Mouse (Mus musculus): ENCODE data around the gene Wdr82. TPM values are rescaled to one million over a fixed set of nuclear protein-coding genes. Genes with fewer than 3 reads are reported as not detected.

The Wdr82 gene
- polyA plus RNA-seq, 1 experiment, result 33.1 TPM

DNA sequence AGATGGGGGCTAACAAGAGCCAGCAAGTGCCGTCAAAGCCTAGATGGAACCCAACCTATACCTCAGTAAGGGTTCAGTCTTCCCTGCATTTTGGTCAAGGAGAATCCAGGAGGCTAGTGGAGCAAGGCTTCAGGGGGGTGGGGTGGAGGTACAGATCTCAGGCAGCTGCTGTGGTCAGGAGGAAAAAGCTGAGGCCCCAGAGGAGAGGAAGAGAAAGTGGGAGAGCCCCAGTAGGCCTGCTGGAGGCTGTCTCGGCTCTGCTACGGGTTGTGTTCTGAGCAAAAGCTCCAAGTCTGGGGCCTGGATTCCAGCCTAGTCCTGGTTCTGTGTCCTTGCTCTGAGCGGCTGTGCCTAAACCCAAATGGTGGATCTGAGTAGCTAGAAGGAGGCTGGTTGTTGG lies 52.3 kb downstream of the Wdr82 start:
- 80% methylated on average over 4 of the region's 4 CpGs for WGBS
- peak overlapping the region; percentile 61 for H3K27ac ChIP-seq (ENCODE audit: insufficient read depth, low read depth, low read length)
- no peaks in the 10 kb centered on the region for H3K36me3 ChIP-seq (ENCODE audit: control insufficient read depth, insufficient read depth, low read length)
- no peaks in the 10 kb centered on the region for H3K27me3 ChIP-seq (ENCODE audit: control insufficient read depth, insufficient read depth, low read length)
- H3K4me3 ChIP-seq (ENCODE audit: low read depth, low read length), result peak overlapping the region; percentile 48
- peaks cover 11% of the 10 kb centered on the region for H3K4me1 ChIP-seq (ENCODE audit: control insufficient read depth, insufficient read depth, insufficient read length, low read length)
- TF ChIP-seq CTCF (IDR thresholded peaks at IDR 0.05; ENCODE audit: extremely low read depth, insufficient read length, insufficient replicate concordance, low read depth, low read length) (no peak), POLR2A (IDR thresholded peaks at IDR 0.05; ENCODE audit: low read depth, low read length) (no peak)

DNA sequence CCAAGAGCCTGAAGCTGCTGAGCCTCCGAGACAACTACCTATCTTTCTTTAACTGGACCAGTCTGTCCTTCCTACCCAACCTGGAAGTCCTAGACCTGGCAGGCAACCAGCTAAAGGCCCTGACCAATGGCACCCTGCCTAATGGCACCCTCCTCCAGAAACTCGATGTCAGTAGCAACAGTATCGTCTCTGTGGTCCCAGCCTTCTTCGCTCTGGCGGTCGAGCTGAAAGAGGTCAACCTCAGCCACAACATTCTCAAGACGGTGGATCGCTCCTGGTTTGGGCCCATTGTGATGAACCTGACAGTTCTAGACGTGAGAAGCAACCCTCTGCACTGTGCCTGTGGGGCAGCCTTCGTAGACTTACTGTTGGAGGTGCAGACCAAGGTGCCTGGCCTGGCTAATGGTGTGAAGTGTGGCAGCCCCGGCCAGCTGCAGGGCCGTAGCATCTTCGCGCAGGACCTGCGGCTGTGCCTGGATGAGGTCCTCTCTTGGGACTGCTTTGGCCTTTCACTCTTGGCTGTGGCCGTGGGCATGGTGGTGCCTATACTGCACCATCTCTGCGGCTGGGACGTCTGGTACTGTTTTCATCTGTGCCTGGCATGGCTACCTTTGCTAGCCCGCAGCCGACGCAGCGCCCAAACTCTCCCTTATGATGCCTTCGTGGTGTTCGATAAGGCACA lies 54.9 kb downstream of the Wdr82 start:
- TF ChIP-seq CTCF (IDR thresholded peaks at IDR 0.05; ENCODE audit: extremely low read depth, insufficient read length, insufficient replicate concordance, low read depth, low read length) (no peak), POLR2A (IDR thresholded peaks at IDR 0.05; ENCODE audit: low read depth, low read length) (no peak)
- Histone ChIP-seq H3K4me3 (ENCODE audit: low read depth, low read length) (peak overlapping the region; percentile 45), H3K27ac (ENCODE audit: insufficient read depth, low read depth, low read length) (0 out of 2 replicates have a peak overlapping the region, but pooled peaks have one; percentile 24), H3K27me3 (ENCODE audit: control insufficient read depth, insufficient read depth, low read length) (no peaks in the 10 kb centered on the region), H3K4me1 (ENCODE audit: control insufficient read depth, insufficient read depth, insufficient read length, low read length) (peaks cover 11% of the 10 kb centered on the region), H3K36me3 (ENCODE audit: control insufficient read depth, insufficient read depth, low read length) (no peaks in the 10 kb centered on the region)
- WGBS, result 62% methylated on average over 24 of the region's 24 CpGs

DNA sequence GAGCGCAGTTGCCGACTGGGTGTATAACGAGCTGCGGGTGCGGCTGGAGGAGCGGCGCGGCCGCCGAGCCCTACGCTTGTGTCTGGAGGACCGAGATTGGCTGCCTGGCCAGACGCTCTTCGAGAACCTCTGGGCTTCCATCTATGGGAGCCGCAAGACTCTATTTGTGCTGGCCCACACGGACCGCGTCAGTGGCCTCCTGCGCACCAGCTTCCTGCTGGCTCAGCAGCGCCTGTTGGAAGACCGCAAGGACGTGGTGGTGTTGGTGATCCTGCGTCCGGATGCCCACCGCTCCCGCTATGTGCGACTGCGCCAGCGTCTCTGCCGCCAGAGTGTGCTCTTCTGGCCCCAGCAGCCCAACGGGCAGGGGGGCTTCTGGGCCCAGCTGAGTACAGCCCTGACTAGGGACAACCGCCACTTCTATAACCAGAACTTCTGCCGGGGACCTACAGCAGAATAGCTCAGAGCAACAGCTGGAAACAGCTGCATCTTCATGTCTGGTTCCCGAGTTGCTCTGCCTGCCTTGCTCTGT lies 55.5 kb downstream of the Wdr82 start:
- peaks cover 11% of the 10 kb centered on the region for H3K4me1 ChIP-seq (ENCODE audit: control insufficient read depth, insufficient read depth, insufficient read length, low read length)
- TF ChIP-seq POLR2A (IDR thresholded peaks at IDR 0.05; ENCODE audit: low read depth, low read length) (no peak), CTCF (IDR thresholded peaks at IDR 0.05; ENCODE audit: extremely low read depth, insufficient read length, insufficient replicate concordance, low read depth, low read length) (no peak)
- 11% methylated on average over 34 of the region's 34 CpGs for WGBS
- H3K27ac ChIP-seq (ENCODE audit: insufficient read depth, low read depth, low read length), result 0 out of 2 replicates have a peak overlapping the region, but pooled peaks have one; percentile 24
- peak overlapping the region; percentile 45 for H3K4me3 ChIP-seq (ENCODE audit: low read depth, low read length)
- no peaks in the 10 kb centered on the region for H3K27me3 ChIP-seq (ENCODE audit: control insufficient read depth, insufficient read depth, low read length)
- H3K36me3 ChIP-seq (ENCODE audit: control insufficient read depth, insufficient read depth, low read length), result no peaks in the 10 kb centered on the region

DNA sequence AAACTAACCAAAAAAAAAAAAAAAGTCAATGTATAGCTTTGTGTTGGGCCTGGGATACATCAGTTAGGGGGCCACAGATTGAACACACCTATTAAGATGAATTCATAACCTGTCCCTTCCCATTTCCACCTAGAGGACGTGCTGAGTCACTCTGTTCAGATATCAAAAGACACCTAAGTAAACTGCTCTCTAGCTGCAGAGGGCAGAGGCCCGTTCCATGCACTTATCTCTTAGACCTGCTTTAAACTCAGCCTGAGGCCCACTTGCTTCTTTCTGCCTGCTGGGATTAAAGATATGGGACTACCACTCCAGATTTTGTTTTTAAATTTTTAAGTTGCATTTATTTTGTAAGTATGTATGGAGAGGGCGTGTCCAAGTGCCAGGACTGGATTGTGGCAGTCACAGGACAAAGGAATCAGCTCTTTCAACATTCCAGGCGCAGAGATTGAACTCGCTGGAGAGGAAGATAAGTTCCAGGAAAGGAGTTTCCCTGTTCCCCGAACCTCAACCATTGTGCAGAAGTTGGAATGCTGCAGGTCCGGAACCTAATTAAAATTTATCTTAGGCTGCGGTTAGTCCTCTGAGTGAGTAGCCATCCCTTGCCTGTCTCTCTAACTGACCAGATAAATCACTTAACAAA lies 57.2 kb downstream of the Wdr82 start:
- peaks cover 9% of the 10 kb centered on the region for H3K4me1 ChIP-seq (ENCODE audit: control insufficient read depth, insufficient read depth, insufficient read length, low read length)
- WGBS, result 39% methylated on average over 8 of the region's 8 CpGs
- peaks cover 5% of the 10 kb centered on the region; the same call in 1 of the 2 replicates for H3K36me3 ChIP-seq (ENCODE audit: control insufficient read depth, insufficient read depth, low read length)
- TF ChIP-seq CTCF (IDR thresholded peaks at IDR 0.05; ENCODE audit: extremely low read depth, insufficient read length, insufficient replicate concordance, low read depth, low read length), result no peak
- TF ChIP-seq POLR2A (IDR thresholded peaks at IDR 0.05; ENCODE audit: low read depth, low read length), result no peak
- no peaks in the 10 kb centered on the region for H3K27me3 ChIP-seq (ENCODE audit: control insufficient read depth, insufficient read depth, low read length)
- no peak overlapping the region for H3K4me3 ChIP-seq (ENCODE audit: low read depth, low read length)
- H3K27ac ChIP-seq (ENCODE audit: insufficient read depth, low read depth, low read length), result no peak overlapping the region

DNA sequence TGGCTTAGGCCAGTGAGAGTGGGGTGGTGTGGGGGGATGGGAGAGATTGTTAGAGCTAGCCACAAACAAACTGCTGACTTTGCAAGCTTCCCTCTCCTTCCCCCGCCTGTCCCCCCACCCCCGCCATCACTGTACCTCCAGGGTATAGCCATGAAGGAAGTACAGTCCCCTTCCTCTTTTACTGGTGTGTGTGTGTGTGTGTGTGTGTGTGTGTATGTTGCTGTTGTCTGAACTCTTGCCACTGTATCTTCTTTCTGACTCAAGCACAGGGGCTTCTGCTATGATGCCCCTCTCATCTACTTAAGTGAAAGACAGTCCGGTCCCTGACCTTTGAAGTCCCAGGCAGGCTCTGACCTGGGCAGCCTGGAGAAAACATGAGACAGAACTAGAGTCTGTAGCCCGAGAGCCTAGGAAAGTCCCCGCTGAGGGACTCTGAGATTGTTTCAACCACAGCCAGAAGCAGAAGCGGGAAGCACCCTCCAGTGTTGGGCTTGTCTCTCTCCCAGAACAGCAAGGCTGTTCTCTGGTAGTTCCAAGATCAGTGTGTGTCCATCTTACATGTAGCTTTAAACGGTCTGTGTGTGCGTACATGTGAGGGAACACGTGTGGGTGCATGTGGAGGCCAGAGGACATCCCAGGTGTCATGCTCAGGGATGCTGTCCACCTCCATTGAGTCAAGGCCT lies 59.5 kb downstream of the Wdr82 start:
- WGBS, result 78% methylated on average over 9 of the region's 9 CpGs
- no peak for TF ChIP-seq CTCF (IDR thresholded peaks at IDR 0.05; ENCODE audit: extremely low read depth, insufficient read length, insufficient replicate concordance, low read depth, low read length)
- TF ChIP-seq POLR2A (IDR thresholded peaks at IDR 0.05; ENCODE audit: low read depth, low read length), result 0 out of 2 replicates have a peak, but pooled peaks have one; percentile 14

DNA sequence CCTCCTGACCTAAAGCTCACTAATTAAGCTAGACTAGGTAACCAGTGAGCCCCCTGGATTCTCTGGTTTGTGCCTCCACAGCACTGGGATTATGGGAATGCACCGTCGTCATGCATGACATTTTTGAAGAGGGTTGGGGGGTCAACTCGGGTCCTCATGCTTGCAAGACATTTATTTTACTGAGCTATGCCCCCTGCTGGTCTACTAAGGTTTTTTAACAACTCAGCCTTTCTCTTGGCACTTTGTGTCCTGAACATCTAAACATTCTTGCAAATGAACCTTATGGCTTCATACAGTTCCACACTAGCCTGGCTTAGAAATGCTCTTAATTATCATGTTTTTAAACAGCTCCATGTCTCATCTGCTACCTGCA lies 60.0 kb downstream of the Wdr82 start:
- WGBS, result 45% methylated on average over 3 of the region's 3 CpGs
- Histone ChIP-seq H3K36me3 (ENCODE audit: control insufficient read depth, insufficient read depth, low read length) (peaks cover 31% of the 10 kb centered on the region), H3K4me3 (ENCODE audit: low read depth, low read length) (no peak overlapping the region), H3K27me3 (ENCODE audit: control insufficient read depth, insufficient read depth, low read length) (no peaks in the 10 kb centered on the region), H3K27ac (ENCODE audit: insufficient read depth, low read depth, low read length) (peak overlapping the region; percentile 62), H3K4me1 (ENCODE audit: control insufficient read depth, insufficient read depth, insufficient read length, low read length) (peaks cover 7% of the 10 kb centered on the region)
- TF ChIP-seq CTCF (IDR thresholded peaks at IDR 0.05; ENCODE audit: extremely low read depth, insufficient read length, insufficient replicate concordance, low read depth, low read length) (peak; percentile 42; the same call in 1 of the 2 replicates), POLR2A (IDR thresholded peaks at IDR 0.05; ENCODE audit: low read depth, low read length) (no peak)

More for the DNA sequence above, 59.5 kb downstream of the Wdr82 start:
- no peaks in the 10 kb centered on the region for H3K27me3 ChIP-seq (ENCODE audit: control insufficient read depth, insufficient read depth, low read length)
- peak overlapping the region; percentile 62 for H3K27ac ChIP-seq (ENCODE audit: insufficient read depth, low read depth, low read length)
- H3K36me3 ChIP-seq (ENCODE audit: control insufficient read depth, insufficient read depth, low read length), result peaks cover 26% of the 10 kb centered on the region
- no peak overlapping the region for H3K4me3 ChIP-seq (ENCODE audit: low read depth, low read length)
- H3K4me1 ChIP-seq (ENCODE audit: control insufficient read depth, insufficient read depth, insufficient read length, low read length), result peaks cover 9% of the 10 kb centered on the region

Measured in small intestine, adult 2 months (tissue).